Mouse (Mus musculus): ENCODE measurements at regions not wholly inside any gene's neighbourhood (a gene's known extent, or its start where the extent isn't known, plus 50 kb on each side); places are given as distances from the start of the nearest gene placed in this dataset.

- TF ChIP-seq CTCF (IDR thresholded peaks at IDR 0.05; ENCODE audit: low read depth) (no peak), EP300 (IDR thresholded peaks at IDR 0.05; ENCODE audit: low read depth) (no peak)
Measured at GRCm38 (mm10) chr11:19532867-19533266, 391.3 kb upstream of the Spred2 start.
